Mouse (Mus musculus) MEL (cell line): ENCODE data around the gene Gna11. TPM values are rescaled to one million over a fixed set of nuclear protein-coding genes. Genes with fewer than 3 reads are reported as not detected.
A peak's percentile ranks its signal among the peaks of the same experiment; 100 is the strongest.

Experiments
- DNase-seq: peaks from one replicate; pipeline ENCODE4 v3.0.0; 2011; ENCODE audit warnings: low read depth, low spot score
- H3K27ac ChIP-seq: 2 replicates; pipeline ENCODE4 v1.5.1; 2012; ENCODE audit warnings: low read depth, mild to moderate bottlenecking, control low read depth, low read length, moderate library complexity; ENCODE audit not compliant: control insufficient read depth
- H3K27me3 ChIP-seq, 2 experiments: fragments of 150-350 bp in 1 of 2; sonication (generic) in 1 of 2; 2 replicates each; pipeline ENCODE4 v1.6.1; 2012; ENCODE audit warnings: low read length in 2 of 2, mild to moderate bottlenecking in 2 of 2, improper control_type of control experiment in 1 of 2, moderate library complexity in 1 of 2; ENCODE audit not compliant: insufficient read depth in 2 of 2, control insufficient read depth in 1 of 2
- H3K36me3 ChIP-seq, 2 experiments: 2 replicates each; pipeline ENCODE4 v1.6.1; 2012 to 2014; ENCODE audit warnings: low read length in 2 of 2, improper control_type of control experiment in 1 of 2, inconsistent platforms in 1 of 2, mild to moderate bottlenecking in 1 of 2; ENCODE audit not compliant: insufficient read depth in 2 of 2, control insufficient read depth in 1 of 2
- H3K4me1 ChIP-seq, 2 experiments: fragments of 150-350 bp in 1 of 2; sonication (generic) in 1 of 2; 2 replicates each; pipeline ENCODE4 v1.6.1; 2012; ENCODE audit warnings: low read length in 2 of 2, improper control_type of control experiment in 1 of 2, mild to moderate bottlenecking in 1 of 2; ENCODE audit not compliant: insufficient read depth in 2 of 2, control insufficient read depth in 1 of 2
- H3K4me3 ChIP-seq, 2 experiments: fragments of 150-350 bp in 1 of 2; sonication (generic) in 1 of 2; 2 replicates each; pipeline ENCODE4 v1.5.1; 2012; ENCODE audit warnings: low read depth in 2 of 2, low read length in 2 of 2, mild to moderate bottlenecking in 2 of 2, moderate library complexity in 2 of 2, control low read depth in 1 of 2, improper control_type of control experiment in 1 of 2; ENCODE audit not compliant: control insufficient read depth in 1 of 2, insufficient read depth in 1 of 2
- H3K79me2 ChIP-seq: 2 replicates; pipeline ENCODE4 v1.6.1; 2012; ENCODE audit warnings: mild to moderate bottlenecking, low read length, moderate library complexity; ENCODE audit not compliant: control insufficient read depth, poor library complexity, insufficient read depth
- H3K9ac ChIP-seq: 2 replicates; pipeline ENCODE4 v1.6.1; 2012; ENCODE audit warnings: low read depth, mild to moderate bottlenecking, control low read depth, low read length, moderate library complexity; ENCODE audit not compliant: control insufficient read depth, poor library complexity, severe bottlenecking
- H3K9me3 ChIP-seq: fragments of 150-350 bp; sonication (generic); replicated peaks from 2 replicates; pipeline ENCODE4 v1.6.1; 2012; ENCODE audit warnings: mild to moderate bottlenecking, low read length, improper control_type of control experiment, moderate library complexity; ENCODE audit not compliant: insufficient read depth
- BHLHE40 ChIP-seq: IDR thresholded peaks from 2 replicates; pipeline ENCODE4 v1.6.1; 2012; ENCODE audit warnings: low read depth, mild to moderate bottlenecking, inconsistent platforms, low read length, improper control_type of control experiment, borderline replicate concordance
- CTCF ChIP-seq, 3 experiments: IDR thresholded peaks in 2 of 3; conservative IDR thresholded peaks in 1 of 3; 2 replicates each; pipeline ENCODE4 v1.5.1; 2011 to 2012; ENCODE audit warnings: low read length in 3 of 3, low read depth in 2 of 3, mild to moderate bottlenecking in 2 of 3, improper control_type of control experiment in 1 of 3, inconsistent platforms in 1 of 3, mixed read lengths in 1 of 3, moderate library complexity in 1 of 3; ENCODE audit not compliant: control insufficient read depth in 1 of 3, insufficient read depth in 1 of 3, poor library complexity in 1 of 3, severe bottlenecking in 1 of 3
- E2F4 ChIP-seq: IDR thresholded peaks from 2 replicates; pipeline ENCODE4 v1.6.1; 2011; ENCODE audit warnings: low read depth, low read length, improper control_type of control experiment, borderline replicate concordance
- EP300 ChIP-seq, 2 experiments: IDR thresholded peaks; 2 replicates each; pipeline ENCODE4 v1.6.1; 2011; ENCODE audit warnings: improper control_type of control experiment in 2 of 2, low read length in 2 of 2, low read depth in 1 of 2, mild to moderate bottlenecking in 1 of 2
- ETS1 ChIP-seq: IDR thresholded peaks from 2 replicates; pipeline ENCODE4 v1.6.1; 2012; ENCODE audit warnings: low read depth, mild to moderate bottlenecking, inconsistent platforms, low read length, improper control_type of control experiment, moderate library complexity
- KAT2A ChIP-seq: conservative IDR thresholded peaks from 2 replicates; pipeline ENCODE4 v1.6.1; 2012; ENCODE audit warnings: low read depth, low read length, improper control_type of control experiment, inconsistent platforms
- MAX ChIP-seq: IDR thresholded peaks from 2 replicates; pipeline ENCODE4 v1.6.1; 2011; ENCODE audit warnings: low read length, improper control_type of control experiment
- MEF2A ChIP-seq: IDR thresholded peaks from 2 replicates; pipeline ENCODE4 v1.6.1; 2014; ENCODE audit warnings: low read depth, mild to moderate bottlenecking, inconsistent platforms, low read length, improper control_type of control experiment; ENCODE audit not compliant: poor library complexity, insufficient replicate concordance, severe bottlenecking; ENCODE audit errors: extremely low read depth
- MYB ChIP-seq: IDR thresholded peaks from 2 replicates; pipeline ENCODE4 v1.6.1; 2011; ENCODE audit warnings: mild to moderate bottlenecking, low read depth, low read length, improper control_type of control experiment
- MYC ChIP-seq: IDR thresholded peaks from 2 replicates; pipeline ENCODE4 v1.6.1; 2011; ENCODE audit warnings: low read depth, mild to moderate bottlenecking, low read length, improper control_type of control experiment, moderate library complexity
- NELFE ChIP-seq: IDR thresholded peaks from 2 replicates; pipeline ENCODE4 v1.6.1; 2011; ENCODE audit warnings: low read depth, low read length, improper control_type of control experiment
- POLR2AphosphoS5 ChIP-seq: IDR thresholded peaks from 2 replicates; pipeline ENCODE4 v1.6.1; 2012; ENCODE audit warnings: low read depth, borderline replicate concordance, mild to moderate bottlenecking, inconsistent platforms, low read length, moderate library complexity, mixed read lengths
- RAD21 ChIP-seq: IDR thresholded peaks from 2 replicates; pipeline ENCODE4 v1.6.1; 2011; ENCODE audit warnings: mild to moderate bottlenecking, low read depth, low read length, improper control_type of control experiment
- RCOR1 ChIP-seq: IDR thresholded peaks from 2 replicates; pipeline ENCODE4 v1.6.1; 2012; ENCODE audit warnings: low read depth, mild to moderate bottlenecking, inconsistent platforms, low read length, improper control_type of control experiment
- SMC3 ChIP-seq: IDR thresholded peaks from 2 replicates; pipeline ENCODE4 v1.6.1; 2011; ENCODE audit warnings: low read depth, low read length, improper control_type of control experiment
- TCF12 ChIP-seq: IDR thresholded peaks from 2 replicates; pipeline ENCODE4 v1.6.1; 2014; ENCODE audit warnings: low read depth, mild to moderate bottlenecking, inconsistent platforms, low read length, improper control_type of control experiment, moderate library complexity
- USF1 ChIP-seq: IDR thresholded peaks from 2 replicates; pipeline ENCODE4 v1.6.1; 2014; ENCODE audit warnings: low read depth, mild to moderate bottlenecking, inconsistent platforms, low read length, improper control_type of control experiment, moderate library complexity
- ZC3H11A ChIP-seq: IDR thresholded peaks from 2 replicates; pipeline ENCODE4 v1.6.1; 2012; ENCODE audit warnings: low read depth, mild to moderate bottlenecking, inconsistent platforms, low read length, improper control_type of control experiment
- ZKSCAN1 ChIP-seq: IDR thresholded peaks from 2 replicates; pipeline ENCODE4 v1.6.1; 2012; ENCODE audit warnings: low read depth, mild to moderate bottlenecking, inconsistent platforms, low read length, improper control_type of control experiment, moderate library complexity
- ZMIZ1 ChIP-seq: IDR thresholded peaks from 2 replicates; pipeline ENCODE4 v1.6.1; 2012; ENCODE audit warnings: low read depth, mild to moderate bottlenecking, inconsistent platforms, low read length, improper control_type of control experiment, moderate library complexity
- polyA plus RNA-seq, 2 experiments: library from polyadenylated mRNA; stranded (reverse) in 1 of 2; unstranded in 1 of 2; fragments of >175 nt in 1 of 2; fragments of >200 nt in 1 of 2; gene quantifications; 2 replicates each; pipeline versions ENCODE4 v1.2.1 to v1.2.4; 2012; ENCODE audit warnings: low replicate concordance in 2 of 2, low read depth in 1 of 2; ENCODE audit not compliant: insufficient read length in 2 of 2, insufficient read depth in 1 of 2, missing spikeins in 1 of 2
- total RNA-seq: library from RNA; depleted of rRNA; stranded (reverse); fragments of 300-350 nt; gene quantifications from 2 replicates; pipeline ENCODE4 v1.2.3, GENCODE M21; 2012

The Gna11 gene
- total and polyA plus RNA-seq, 3 experiments = 14.1 to 18.4 TPM; not detected in 1

DNA sequence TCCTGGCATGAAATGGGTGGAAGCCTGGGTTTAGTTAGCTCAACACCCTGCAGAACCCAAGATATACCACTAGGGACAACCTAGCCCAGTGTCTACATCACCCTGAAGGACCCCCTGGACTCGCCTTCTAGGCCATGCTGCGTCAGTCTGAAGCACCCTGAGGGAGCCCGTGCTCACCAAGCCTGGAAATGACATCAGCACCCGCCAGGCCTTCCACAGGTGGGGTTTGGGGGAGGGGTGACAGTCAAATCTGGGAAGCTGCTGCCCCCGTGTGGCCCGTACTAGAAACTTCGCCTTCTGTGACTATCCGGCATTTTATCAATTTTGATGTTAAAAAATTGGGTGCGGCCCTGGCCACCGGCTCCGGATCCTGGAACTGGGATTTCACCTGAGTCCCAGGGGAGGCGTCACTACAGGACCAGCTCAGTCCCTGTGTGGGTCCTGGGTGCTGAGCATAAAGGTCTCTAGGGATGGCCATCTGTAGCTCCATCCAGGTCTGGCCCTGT, 6.7 kb upstream of the Gna11 start (continued):
- TF ChIP-seq BHLHE40 = peak; percentile 78
- TF ChIP-seq POLR2AphosphoS5 = no peak
- no peak for TF ChIP-seq MYB

DNA sequence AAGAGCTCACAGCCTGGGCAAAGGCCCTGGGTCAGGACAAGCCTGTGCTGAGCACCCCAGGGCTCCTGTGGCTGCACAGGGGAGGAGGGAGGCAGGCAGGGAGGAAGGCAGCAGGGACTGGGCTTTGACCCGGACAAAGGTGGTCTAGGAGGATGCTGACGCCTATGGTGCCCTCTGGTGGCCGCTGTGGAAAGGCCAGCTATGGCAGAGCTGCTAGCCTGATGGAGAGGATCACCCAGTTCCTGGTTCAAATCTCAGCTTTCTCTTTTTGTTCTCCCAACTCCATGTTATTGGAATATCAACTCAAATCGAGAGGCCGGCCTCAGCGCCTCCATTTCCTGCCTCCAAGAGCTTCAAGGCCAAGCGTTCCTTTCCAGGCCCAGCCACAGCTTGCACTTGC, 5.3 kb upstream of the Gna11 start:
- Histone ChIP-seq H3K27ac (no peak overlapping the region), H3K9me3 (no peaks in the 10 kb centered on the region), H3K4me1 (peaks cover 12 to 21% of the 10 kb centered on the region in 2 experiments), H3K4me3 (no peak overlapping the region), H3K27me3 (no peaks in the 10 kb centered on the region), H3K9ac (peak overlapping the region; percentile 26; the same call in 1 of the 2 replicates), H3K79me2 (no peaks in the 10 kb centered on the region), H3K36me3 (peaks cover 0 to 11% of the 10 kb centered on the region in 2 experiments; a peak in 2 of 4 replicates)
- peak; percentile 82 for DNase-seq
- TF ChIP-seq CTCF (IDR thresholded peaks at IDR 0.05 in 2 of 3, conservative IDR thresholded peaks at IDR 0.05 in 1 of 3; ENCODE audit: control insufficient read depth in 1 of 3, insufficient read depth in 1 of 3, low read depth in 2 of 3, low read length in 3 of 3, poor library complexity in 1 of 3, severe bottlenecking in 1 of 3) (peak; percentile 86 to 96 (median 93)), RAD21 (peak; percentile 30), SMC3 (peak; percentile 65), NELFE (no peak)

DNA sequence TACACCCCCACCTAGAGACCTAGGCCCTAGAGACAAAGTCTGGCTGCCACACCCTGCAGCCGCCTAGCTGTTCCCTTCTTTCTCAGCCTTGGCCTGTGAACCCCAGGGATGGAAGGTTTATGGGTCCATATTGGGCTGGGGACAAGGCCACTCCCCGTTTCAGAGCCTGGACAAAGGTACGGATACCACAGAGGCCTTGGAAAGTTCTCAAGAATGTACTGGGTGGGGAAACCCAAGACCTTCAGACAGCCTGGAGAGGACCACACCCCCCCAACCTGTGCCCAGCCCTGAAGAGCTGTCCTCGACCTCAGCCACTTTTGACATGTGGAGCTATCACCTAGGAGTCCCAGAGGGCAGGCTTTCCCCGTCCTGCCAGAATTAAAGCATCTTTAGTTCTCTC, 4.0 kb upstream of the Gna11 start:
- no peaks in the 10 kb centered on the region for H3K9me3 ChIP-seq
- H3K27me3 ChIP-seq = no peaks in the 10 kb centered on the region
- TF ChIP-seq RCOR1 (no peak), E2F4 (no peak), ETS1 (no peak), KAT2A (no peak), CTCF (IDR thresholded peaks at IDR 0.05 in 2 of 3, conservative IDR thresholded peaks at IDR 0.05 in 1 of 3; ENCODE audit: control insufficient read depth in 1 of 3, insufficient read depth in 1 of 3, low read depth in 2 of 3, low read length in 3 of 3, poor library complexity in 1 of 3, severe bottlenecking in 1 of 3) (no peak), TCF12 (no peak), MEF2A (no peak), MYB (no peak), MYC (no peak), MAX (no peak), NELFE (no peak), ZMIZ1 (no peak), EP300 (IDR thresholded peaks at IDR 0.05; ENCODE audit: low read depth in 1 of 2, low read length in 2 of 2) (no peak), ZC3H11A (no peak), ZKSCAN1 (no peak), USF1 (no peak)
- peaks cover 0 to 11% of the 10 kb centered on the region in 2 experiments; a peak in 2 of 4 replicates for H3K36me3 ChIP-seq
- H3K4me3 ChIP-seq = no peak overlapping the region
- no peak overlapping the region for H3K9ac ChIP-seq
- peaks cover 10% of the 10 kb centered on the region for H3K79me2 ChIP-seq
- peaks cover 12 to 24% of the 10 kb centered on the region in 2 experiments for H3K4me1 ChIP-seq
- DNase-seq = no peak
- no peak overlapping the region for H3K27ac ChIP-seq
